Mouse (Mus musculus) gastrocnemius, adult 2 months (tissue): ENCODE data around the gene Dnm3. TPM values are rescaled to one million over a fixed set of nuclear protein-coding genes. Genes with fewer than 3 reads are reported as not detected.

Experiments
- DNase-seq: peaks from one replicate; pipeline ENCODE4 v3.0.0; 2022
- H3K27ac ChIP-seq: fragments of 200-600 bp; 2 replicates; pipeline ENCODE4 v1.8.1; 2022; ENCODE audit warnings: mild to moderate bottlenecking
- H3K4me3 ChIP-seq: fragments of 200-600 bp; 2 replicates; pipeline ENCODE4 v1.8.1; 2022; ENCODE audit warnings: mild to moderate bottlenecking, moderate library complexity
- CTCF ChIP-seq: fragments of 200-600 bp; IDR thresholded peaks from 2 replicates; pipeline ENCODE4 v1.8.1; 2022; ENCODE audit warnings: antibody characterized with exemption, mild to moderate bottlenecking, moderate library complexity
- intact Hi-C: fragments of 180-260 bp; cut with DNase I; formaldehyde crosslinking; loops from one replicate; pipeline ENCODE4 v1.15.1; 2025
- total RNA-seq, 2 experiments: library from RNA; stranded (reverse); gene quantifications; 2 replicates each; pipeline ENCODE4 v1.2.3; 2021

Dnm3 gene
- total RNA-seq, 2 experiments from 2014 or later, result 6.5 to 8.7 TPM

DNA sequence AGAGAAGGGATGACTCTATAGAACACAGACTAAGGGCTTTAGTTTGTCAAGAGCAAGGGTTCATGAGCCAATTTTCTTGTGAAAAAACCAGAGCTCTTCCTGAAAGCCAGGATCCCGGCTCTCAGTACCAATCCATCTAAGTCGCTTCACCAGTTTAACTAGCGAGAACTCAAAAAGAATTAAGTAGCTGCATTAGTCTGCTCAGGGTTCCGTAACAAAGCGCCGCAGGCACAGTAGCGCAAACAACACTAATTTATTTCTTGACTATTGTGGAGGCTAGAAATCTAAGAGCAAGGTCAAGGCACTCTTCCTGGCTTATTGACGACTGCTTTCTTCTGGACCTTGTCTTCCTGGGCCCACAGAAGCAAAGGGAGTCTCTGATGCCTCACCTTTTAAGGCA, 14.2 kb downstream of the Dnm3 start:
- TF ChIP-seq CTCF, result no peak
- intact Hi-C loops, result no loop called here
- H3K4me3 ChIP-seq, result no peak overlapping the region
- no peak for DNase-seq
- H3K27ac ChIP-seq, result no peak overlapping the region

DNA sequence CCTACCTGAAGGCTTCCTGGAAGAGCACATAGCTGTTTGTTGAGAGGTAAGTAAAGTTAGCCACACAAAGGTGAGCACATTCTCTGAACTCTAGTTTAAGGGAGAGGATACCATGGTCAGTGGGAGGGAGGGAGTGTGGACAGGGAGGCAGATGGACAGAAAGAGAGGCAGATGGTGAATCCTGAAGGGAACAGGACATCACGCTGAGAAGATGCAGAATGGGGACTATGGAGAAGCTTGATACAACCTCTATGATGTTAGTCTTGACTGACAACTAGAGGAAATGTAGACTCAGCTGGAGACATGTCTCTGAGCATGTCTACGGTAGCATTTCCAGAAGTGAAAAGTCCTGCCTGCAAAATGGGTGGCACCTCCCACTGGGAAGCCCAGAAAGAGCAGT, 19.1 kb downstream of the Dnm3 start:
- Histone ChIP-seq H3K27ac (no peak overlapping the region), H3K4me3 (no peak overlapping the region)
- intact Hi-C loops, result no loop called here
- no peak for DNase-seq
- TF ChIP-seq CTCF, result no peak

DNA sequence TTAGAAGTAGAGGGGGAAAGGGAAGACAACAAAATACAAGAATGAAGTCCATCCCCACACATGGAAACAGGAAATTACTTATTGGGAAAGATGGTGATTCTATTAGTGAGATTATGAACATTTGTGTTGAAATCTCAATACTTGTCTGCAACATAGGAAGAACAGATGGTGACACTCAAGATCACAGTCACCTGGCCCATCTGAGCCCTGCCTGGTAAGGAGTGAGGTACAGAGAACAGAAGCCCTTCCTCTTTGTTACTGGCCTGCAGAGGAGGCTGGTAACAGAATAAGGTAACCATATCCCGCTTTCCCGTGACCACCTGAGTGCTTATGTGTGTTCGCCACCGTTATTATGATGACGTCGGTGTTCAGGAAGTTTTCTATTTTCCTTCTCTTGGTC, 21.0 kb downstream of the Dnm3 start:
- intact Hi-C loops, result no loop called here
- no peak for TF ChIP-seq CTCF
- DNase-seq, result no peak
- Histone ChIP-seq H3K4me3 (no peak overlapping the region), H3K27ac (no peak overlapping the region)

DNA sequence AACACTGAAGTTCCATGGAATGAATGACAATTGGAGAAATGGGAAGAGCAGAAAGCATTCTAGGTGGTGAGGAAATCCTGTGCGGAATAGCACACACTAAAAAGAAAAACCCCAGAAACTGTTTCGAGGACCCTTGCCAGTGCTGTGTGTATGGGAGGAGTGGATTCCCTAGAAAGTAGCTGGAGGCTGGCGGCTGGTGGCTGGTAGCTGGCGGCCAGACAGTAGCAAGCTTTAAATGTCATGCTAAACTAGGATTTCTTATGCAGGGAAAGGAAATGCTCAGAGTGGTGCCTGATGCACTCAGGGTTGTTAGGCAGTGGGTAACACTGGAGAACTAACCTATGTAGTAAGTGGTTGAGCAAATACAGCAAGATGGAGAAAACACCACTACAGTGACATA, 21.4 kb downstream of the Dnm3 start:
- Histone ChIP-seq H3K27ac (no peak overlapping the region), H3K4me3 (no peak overlapping the region)
- no peak for DNase-seq
- intact Hi-C loops, result no loop called here
- no peak for TF ChIP-seq CTCF

DNA sequence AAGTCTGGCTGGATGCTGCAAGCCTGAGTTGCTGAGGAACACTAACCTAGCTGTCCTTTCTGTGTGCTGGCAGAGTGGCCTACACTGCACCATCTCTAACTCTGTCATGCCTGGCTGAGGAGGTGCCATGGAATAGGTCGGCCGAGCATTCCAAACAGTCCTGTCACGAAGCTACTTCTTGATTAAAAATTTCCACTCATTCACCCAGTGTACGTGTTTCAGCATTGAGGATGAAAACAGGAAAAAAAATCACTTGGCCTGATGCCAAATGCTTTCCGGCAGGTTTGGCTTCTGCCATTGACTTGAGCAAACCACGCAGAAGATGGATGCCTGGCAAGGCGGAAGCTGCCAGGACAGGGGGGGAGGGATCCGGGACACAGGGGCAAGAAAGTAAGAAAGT, 24.3 kb downstream of the Dnm3 start:
- H3K27ac ChIP-seq, result no peak overlapping the region
- no peak for TF ChIP-seq CTCF
- H3K4me3 ChIP-seq, result no peak overlapping the region; the same call in 1 of the 2 replicates
- intact Hi-C loops, result no loop called here
- DNase-seq, result no peak

DNA sequence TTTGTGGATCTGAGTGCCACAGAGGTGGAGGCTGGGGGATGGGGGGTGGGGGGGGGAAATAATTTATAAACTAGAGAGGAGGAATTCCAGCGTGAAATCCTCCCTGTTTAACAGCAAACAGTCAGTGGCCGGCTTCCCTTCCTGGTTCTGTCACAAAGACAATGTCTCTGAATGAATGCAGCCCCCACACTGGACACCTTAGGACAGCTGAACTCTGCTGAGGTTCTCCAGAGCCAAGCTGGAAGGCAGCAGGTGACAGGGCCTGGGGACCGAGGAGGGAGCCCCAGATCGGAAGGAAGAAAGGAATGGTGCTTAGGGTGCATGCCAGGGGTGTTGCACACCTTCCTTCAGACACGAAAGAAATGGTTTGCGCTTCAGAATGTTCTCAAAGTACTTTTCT, 24.8 kb downstream of the Dnm3 start:
- TF ChIP-seq CTCF, result no peak
- intact Hi-C loops, result no loop called here
- no peak overlapping the region for H3K4me3 ChIP-seq
- DNase-seq, result no peak
- H3K27ac ChIP-seq, result no peak overlapping the region

DNA sequence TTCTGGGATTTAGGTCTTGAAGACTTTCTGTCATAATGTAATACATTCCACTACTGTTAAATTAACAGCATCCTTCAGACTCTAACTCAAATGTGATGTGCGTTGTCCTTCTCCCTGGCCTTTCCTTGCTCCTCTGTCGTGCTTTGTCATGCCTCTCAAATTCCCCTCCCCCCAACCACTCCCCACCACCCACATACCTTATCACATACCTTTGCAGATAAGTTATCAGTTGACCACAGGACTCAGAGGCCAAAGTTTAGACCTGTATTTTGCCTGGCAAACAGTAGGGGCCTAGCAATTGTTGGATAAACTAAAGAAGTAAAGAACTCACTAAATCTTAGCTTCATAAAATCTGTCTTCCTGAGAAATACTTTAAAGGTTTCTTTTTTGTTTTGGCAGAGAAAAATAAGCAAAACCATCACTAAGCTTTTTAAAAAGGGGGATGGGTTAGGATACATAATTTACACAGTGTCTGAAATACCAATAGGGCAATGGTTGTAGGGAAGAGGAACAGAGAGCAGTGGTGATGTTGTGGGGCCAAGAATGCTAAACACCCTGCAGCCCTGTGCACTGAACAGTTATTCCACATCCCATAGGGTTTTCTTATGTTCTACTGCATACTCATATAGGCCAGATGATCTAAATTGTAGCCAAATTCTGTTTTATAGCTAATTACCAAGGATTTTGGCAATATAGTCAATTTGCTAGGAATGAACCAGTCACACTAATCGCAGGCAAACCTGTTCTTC, 28.5 kb downstream of the Dnm3 start:
- intact Hi-C loops, result no loop called here
- Histone ChIP-seq H3K27ac (no peak overlapping the region), H3K4me3 (no peak overlapping the region)
- TF ChIP-seq CTCF, result no peak
- no peak for DNase-seq

DNA sequence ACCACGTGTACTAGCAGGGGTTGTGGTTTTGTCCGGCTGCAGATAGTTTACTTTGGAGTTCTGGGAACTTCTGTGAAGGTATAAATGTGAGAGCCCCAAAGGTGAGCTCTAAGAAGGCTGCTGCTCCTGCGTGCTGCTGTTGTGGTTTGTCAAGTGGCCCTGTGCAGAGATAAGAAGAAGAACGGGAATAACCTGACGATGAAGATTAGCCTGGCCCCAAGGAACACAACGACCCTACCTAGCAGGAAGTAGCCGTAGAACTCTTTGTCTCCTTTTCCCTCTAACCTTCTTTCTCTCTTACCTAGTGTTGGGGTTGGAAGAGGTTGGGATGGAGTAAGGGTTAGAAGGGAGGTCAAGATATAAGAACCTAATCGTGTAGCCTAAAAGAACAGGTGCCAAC, 33.0 kb downstream of the Dnm3 start:
- no peak for TF ChIP-seq CTCF
- intact Hi-C loops, result no loop called here
- no peak for DNase-seq
- Histone ChIP-seq H3K4me3 (no peak overlapping the region), H3K27ac (no peak overlapping the region)

DNA sequence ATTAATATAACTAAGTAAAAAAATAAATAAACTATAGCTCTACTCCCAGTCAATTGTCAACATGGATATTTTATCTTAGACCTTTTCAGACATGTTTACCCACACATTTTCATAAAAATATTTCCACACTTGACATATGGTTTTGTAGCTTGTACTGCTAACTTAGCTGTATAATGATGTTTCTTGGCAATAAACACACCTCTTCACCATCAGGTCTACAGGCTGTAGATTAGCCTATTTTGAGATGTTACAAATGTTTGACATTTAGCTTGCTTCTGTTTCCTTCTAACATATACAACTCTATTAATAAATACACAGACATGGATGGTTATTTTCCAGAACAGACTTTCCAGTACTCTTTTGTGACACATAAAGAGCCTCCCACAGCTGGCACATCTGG, 38.3 kb downstream of the Dnm3 start:
- intact Hi-C loops, result no loop called here
- DNase-seq, result no peak
- Histone ChIP-seq H3K27ac (no peak overlapping the region), H3K4me3 (no peak overlapping the region)
- no peak for TF ChIP-seq CTCF

DNA sequence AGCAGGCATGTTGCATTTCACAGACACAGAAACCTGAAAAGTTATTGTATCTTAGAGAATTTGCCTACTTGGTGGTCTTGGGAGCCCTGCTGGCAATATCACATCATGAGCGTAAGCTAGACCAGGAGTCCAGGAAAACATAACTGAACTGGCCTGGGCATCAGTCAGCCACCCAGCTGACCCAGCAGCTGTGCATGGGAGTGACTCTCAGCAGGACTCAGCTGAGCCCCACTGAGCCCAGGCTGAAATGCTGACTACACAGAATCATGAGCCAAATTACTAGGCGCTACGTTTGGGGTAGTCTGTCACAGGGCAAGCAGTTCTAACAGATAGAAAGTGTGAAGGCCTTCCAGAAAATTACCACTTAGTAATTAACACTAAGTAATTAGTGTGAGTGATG, 41.2 kb downstream of the Dnm3 start:
- intact Hi-C loops, result no loop called here
- DNase-seq, result no peak
- Histone ChIP-seq H3K27ac (no peak overlapping the region), H3K4me3 (no peak overlapping the region)
- no peak for TF ChIP-seq CTCF

DNA sequence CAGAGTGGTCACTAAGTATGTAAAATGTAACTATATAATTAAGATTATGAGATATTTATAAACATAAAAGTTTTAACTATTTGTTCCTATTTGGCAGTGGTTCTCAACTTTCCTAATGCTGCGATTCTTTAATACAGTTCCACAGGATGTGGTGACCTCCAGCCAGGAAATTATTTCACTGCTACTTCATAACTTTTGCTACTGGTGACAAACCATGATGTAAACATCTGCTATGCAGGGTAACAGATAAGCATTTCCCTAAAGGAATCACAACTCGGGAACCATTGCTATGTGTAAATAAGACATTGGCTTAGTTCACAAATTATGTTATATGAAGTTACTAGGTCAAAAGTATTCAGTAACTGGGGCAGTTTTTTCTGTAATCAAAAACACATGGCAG, 48.9 kb downstream of the Dnm3 start:
- intact Hi-C loops, result no loop called here
- no peak for DNase-seq
- Histone ChIP-seq H3K4me3 (no peak overlapping the region), H3K27ac (no peak overlapping the region)
- TF ChIP-seq CTCF, result no peak

DNA sequence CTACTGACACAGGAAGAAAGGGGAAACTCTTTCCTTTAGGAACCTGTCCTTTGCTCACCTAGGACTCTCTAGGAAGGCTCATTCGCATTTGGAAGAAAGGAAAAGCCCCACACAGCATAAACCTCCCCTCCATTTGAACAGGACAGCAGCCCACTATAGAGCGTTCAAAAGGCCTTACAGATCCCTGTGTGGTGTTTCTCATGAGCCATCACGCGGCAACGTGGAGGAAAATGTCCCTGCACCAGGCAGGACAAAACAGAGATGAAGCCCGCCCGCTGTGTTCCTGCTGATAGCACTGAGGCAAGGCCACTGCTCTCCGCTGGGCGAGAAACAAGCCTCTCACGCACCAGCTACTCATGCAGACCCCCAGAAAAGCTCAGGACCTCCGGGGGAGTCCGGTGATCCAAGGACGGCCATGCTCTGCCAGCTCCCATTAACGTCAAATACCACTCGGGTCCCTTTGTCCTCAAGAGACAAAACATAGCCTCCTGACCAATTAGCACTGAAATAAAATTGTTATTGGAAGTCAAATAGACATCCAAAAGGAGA, 51.8 kb downstream of the Dnm3 start:
- intact Hi-C loops, result no loop called here
- H3K4me3 ChIP-seq, result no peak overlapping the region
- no peak for TF ChIP-seq CTCF
- no peak overlapping the region for H3K27ac ChIP-seq
- no peak for DNase-seq

DNA sequence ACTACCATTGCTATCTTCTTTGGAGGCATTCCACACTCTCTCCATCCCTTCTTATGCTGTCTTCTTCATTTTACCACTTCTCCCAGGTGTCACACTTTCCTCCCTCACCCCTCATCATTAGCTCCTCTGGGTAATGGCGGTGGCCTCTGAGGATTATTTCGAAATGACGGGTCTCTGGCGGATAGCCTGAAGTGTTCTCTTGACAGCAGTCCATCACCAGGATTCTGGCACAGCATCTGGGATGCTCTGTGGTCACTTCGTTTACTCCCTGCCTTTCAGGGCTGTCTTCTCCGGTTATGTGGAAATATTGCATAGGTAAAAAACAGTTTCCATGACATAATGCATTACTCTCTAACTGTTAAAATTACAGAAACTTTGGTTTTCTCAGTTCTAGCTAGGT, 55.0 kb downstream of the Dnm3 start:
- no peak overlapping the region for H3K4me3 ChIP-seq
- intact Hi-C loops, result no loop called here
- TF ChIP-seq CTCF, result no peak
- no peak overlapping the region for H3K27ac ChIP-seq
- no peak for DNase-seq

DNA sequence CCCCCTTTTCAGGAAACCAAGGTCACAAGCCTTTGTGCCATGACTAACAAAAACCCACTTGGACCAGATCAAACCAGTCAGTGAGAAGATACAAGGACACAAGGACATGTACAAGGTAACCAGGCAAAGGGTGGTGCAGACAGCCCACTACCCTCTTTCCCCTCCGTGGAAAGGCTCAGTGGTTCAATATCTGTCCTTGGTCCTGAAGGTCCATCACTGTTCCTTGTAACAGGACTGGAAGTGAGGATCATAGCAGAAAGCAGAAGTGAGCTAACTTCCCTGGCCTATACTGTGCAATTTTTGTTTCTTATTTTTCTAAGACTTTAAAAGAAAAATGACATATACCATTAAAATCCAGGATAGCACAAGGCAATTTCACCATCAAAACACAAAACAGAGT, 64.0 kb downstream of the Dnm3 start:
- Histone ChIP-seq H3K4me3 (no peak overlapping the region), H3K27ac (peak overlapping the region; percentile 53; the same call in 1 of the 2 replicates)
- DNase-seq, result no peak
- no peak for TF ChIP-seq CTCF
- intact Hi-C loops, result no loop called here
